Mouse (Mus musculus) heart, embryonic 16.5 days (tissue): ENCODE measurements at regions not wholly inside any gene's neighbourhood (a gene's known extent, or its start where the extent isn't known, plus 50 kb on each side); places are given as distances from the start of the nearest gene placed in this dataset.

Experiments
- ATAC-seq: fragments of 200-750 bp; cut with Nextera tagmentation; replicated peaks from 2 replicates; pipeline ENCODE4 v1.8.0; 2017; ENCODE audit warnings: moderate number of reproducible peaks; ENCODE audit not compliant: insufficient read depth, low FRiP score; ENCODE audit errors: extremely low read depth
- H3K27ac ChIP-seq: fragments of 300-500 bp; sonication (generic); 2 replicates; pipeline ENCODE4 v1.5.1; 2014; ENCODE audit warnings: mild to moderate bottlenecking, low read length, control low read depth, moderate library complexity
- H3K27me3 ChIP-seq: fragments of 300-500 bp; sonication (generic); 2 replicates; pipeline ENCODE4 v1.6.1; 2014; ENCODE audit warnings: low read length, mixed read lengths; ENCODE audit not compliant: control insufficient read depth, insufficient read depth
- H3K36me3 ChIP-seq: fragments of 300-500 bp; sonication (generic); 2 replicates; pipeline ENCODE4 v1.6.1; 2014; ENCODE audit not compliant: control insufficient read depth, insufficient read depth
- H3K4me1 ChIP-seq: fragments of 300-500 bp; sonication (generic); 2 replicates; pipeline ENCODE4 v1.6.1; 2014; ENCODE audit warnings: low read length, mixed read lengths; ENCODE audit not compliant: control insufficient read depth, insufficient read depth
- H3K4me2 ChIP-seq: fragments of 300-500 bp; sonication (generic); 2 replicates; pipeline ENCODE4 v1.6.1; 2014; ENCODE audit warnings: low read depth, mild to moderate bottlenecking, control low read depth, low read length
- H3K4me3 ChIP-seq: fragments of 300-500 bp; sonication (generic); 2 replicates; pipeline ENCODE4 v1.5.1; 2014; ENCODE audit warnings: mild to moderate bottlenecking, control low read depth, low read length
- H3K9ac ChIP-seq: fragments of 300-500 bp; sonication (generic); 2 replicates; pipeline ENCODE4 v1.6.1; 2014; ENCODE audit warnings: low read length, control low read depth
- H3K9me3 ChIP-seq: fragments of 300-500 bp; sonication (generic); replicated peaks from 2 replicates; pipeline ENCODE4 v1.6.1; 2016; ENCODE audit warnings: low read length; ENCODE audit not compliant: control insufficient read depth
- WGBS: fragments of 180-500 bp; shearing (Covaris S2); extraction: QIAGEN DNeasy Blood & Tissue Kit; methylation state at CpG from one replicate; pipeline ENCODE4 v1.1.7; 2014; 5-methylcytosine and 5-hydroxymethylcytosine counted together

GRCm38 (mm10) chr6:84262766-84263165 lies 254.4 kb downstream of the Dysf start:
- H3K4me2 ChIP-seq = no peak overlapping the region
- 46% methylated on average over 6 of the region's 6 CpGs for WGBS

GRCm38 (mm10) chr6:84261483-84261882 lies 253.1 kb downstream of the Dysf start:
- Histone ChIP-seq H3K36me3 (no peaks in the 10 kb centered on the region), H3K4me1 (no peaks in the 10 kb centered on the region), H3K27me3 (peaks cover 11% of the 10 kb centered on the region), H3K9me3 (no peaks in the 10 kb centered on the region), H3K27ac (no peak overlapping the region), H3K4me2 (no peak overlapping the region), H3K4me3 (no peak overlapping the region), H3K9ac (no peak overlapping the region)
- ATAC-seq = no peak
- 84% methylated on average over 3 of the region's 3 CpGs for WGBS

More at GRCm38 (mm10) chr6:84262766-84263165, 254.4 kb downstream of the Dysf start:
- Histone ChIP-seq H3K9me3 (no peaks in the 10 kb centered on the region), H3K9ac (no peak overlapping the region), H3K36me3 (no peaks in the 10 kb centered on the region), H3K27me3 (peaks cover 11% of the 10 kb centered on the region), H3K4me3 (no peak overlapping the region), H3K27ac (no peak overlapping the region), H3K4me1 (no peaks in the 10 kb centered on the region)
- no peak for ATAC-seq
